9 mouse cellular contexts compared by ENCODE assay signal in genomic region chr16:3895173-3895792, GRCm38 (mm10). TPM values are rescaled to one million over a fixed set of nuclear protein-coding genes. Genes with fewer than 3 reads are reported as not detected.
DNase-seq lines count a peak whose midpoint lies in the region; ATAC-seq and TF ChIP-seq lines count a peak whose summit lies in the region.
"Had no signal": no experiment of that assay in that cellular context is flagged by ENCODE, and none has a peak within 500 bp of the region (broad histone marks: within the 10 kb centered on the region; RNA-seq: fewer than 3 reads in every experiment).

No protein-coding gene starts in this region.

- H3K4me1 ChIP-seq in liver, postnatal 0 days (ENCODE audit: insufficient read depth): peaks cover 12% of the 10 kb centered on the region
- H3K4me1 ChIP-seq: limb, embryonic 15.5 days had no signal

- H3K9me3 ChIP-seq in liver, postnatal 0 days (ENCODE audit: low read length): no peaks in the 10 kb centered on the region
- H3K9me3 ChIP-seq: limb, embryonic 15.5 days had no signal

- peak; percentile 27 for DNase-seq in adrenal gland, postnatal 14 days
- DNase-seq in adrenal gland, postnatal 4 days (ENCODE audit: low spot score in 2 of 2): no peak
- DNase-seq in T-cell, adult 2 months (ENCODE audit: low spot score): peak; percentile 69
- DNase-seq in liver, postnatal 0 days: peak; percentile 68
- peak; percentile 66 to 74 for DNase-seq in spleen, postnatal 4 days (ENCODE audit: low spot score in 2 of 2)
- DNase-seq in right cerebral cortex, postnatal 36 days (ENCODE audit: low spot score in 2 of 2): no peak

- peak overlapping the region; percentile 47 for H3K4me2 ChIP-seq in liver, postnatal 0 days (ENCODE audit: low read depth, low read length)
- H3K4me2 ChIP-seq: limb, embryonic 15.5 days had no signal

- H3K27ac ChIP-seq in liver, postnatal 0 days (ENCODE audit: low read depth): peak overlapping the region; percentile 88
- H3K27ac ChIP-seq: limb, embryonic 15.5 days had no signal

- TF ChIP-seq EP300 in liver, postnatal 0 days (IDR thresholded peaks at IDR 0.05; ENCODE audit: low read depth): peak; percentile 61; the same call in 1 of the 2 replicates

- no peak for TF ChIP-seq CTCF in liver, postnatal 0 days (IDR thresholded peaks at IDR 0.05; ENCODE audit: low read depth)

- WGBS in liver, postnatal 0 days (ENCODE audit: insufficient replicate concordance): 30% methylated on average over 9 of the region's 9 CpGs

- H3K9ac ChIP-seq in liver, postnatal 0 days (replicated peaks): peak overlapping the region; percentile 7; the same call in 1 of the 2 replicates
- H3K9ac ChIP-seq: limb, embryonic 15.5 days had no signal

- ATAC-seq in hematopoietic stem cell, adult 5-6 weeks (replicated peaks in 1 of 2; ENCODE audit: insufficient read depth in 1 of 2, low FRiP score in 2 of 2, low TSS enrichment in 1 of 2, low read depth in 1 of 2, poor library complexity in 2 of 2, severe bottlenecking in 2 of 2): peak; percentile 86 to 95
- peak; percentile 88 for ATAC-seq in liver, postnatal 0 days
- ATAC-seq in frontal cortex, adult (ENCODE audit: low TSS enrichment): no peak

- no peaks in the 10 kb centered on the region for H3K27me3 ChIP-seq in liver, postnatal 0 days (ENCODE audit: insufficient read depth, low read length)
- H3K27me3 ChIP-seq: limb, embryonic 15.5 days had no signal

- peaks cover 45% of the 10 kb centered on the region for H3K36me3 ChIP-seq in liver, postnatal 0 days (replicated peaks; ENCODE audit: insufficient read depth, low read length)

- H3K4me3 ChIP-seq in liver, postnatal 0 days (ENCODE audit: low read depth, low read length): peak overlapping the region; percentile 8
- H3K4me3 ChIP-seq: limb, embryonic 15.5 days had no signal

RNA-seq across cellular contexts. Expression of gene Gm20695, which starts 10.8 kb away (rescaled TPM):
- total RNA-seq in adrenal gland, postnatal 14 days (2021): 0.86 and 1.4 TPM in 2 replicates
- 1 to 10 TPM; 1.0 to 1.5 TPM for total RNA-seq in adrenal gland, postnatal 4 days (2021)
- not detected in 2 replicates for total RNA-seq in hematopoietic stem cell, adult 5-6 weeks (2017)
- polyA plus RNA-seq in liver, postnatal 0 days (2015; fragmentation: Nextera tagmentation; extraction: Ambion mirVana): 3.4 and 3.9 TPM in 2 replicates

RNA-seq across cellular contexts. Expression of gene Zfp597, which starts 10.9 kb away (rescaled TPM):
- 15.6 and 20.1 TPM in 2 replicates for total RNA-seq in adrenal gland, postnatal 14 days (2021)
- total RNA-seq in adrenal gland, postnatal 4 days (2021): 10 to 100 TPM; 19.4 to 24.5 TPM
- total RNA-seq in hematopoietic stem cell, adult 5-6 weeks (2017): 17.1 and 18.4 TPM in 2 replicates
- polyA plus RNA-seq in liver, postnatal 0 days (2015; fragmentation: Nextera tagmentation; extraction: Ambion mirVana): 1.8 and 2.7 TPM in 2 replicates

RNA-seq across cellular contexts. Expression of gene 1700037C18Rik, which starts 13.2 kb away (rescaled TPM):
- 3.0 and 3.3 TPM in 2 replicates for total RNA-seq in adrenal gland, postnatal 14 days (2021)
- 1 to 10 TPM; 4.7 to 4.8 TPM for total RNA-seq in adrenal gland, postnatal 4 days (2021)
- 1.4 and 3.1 TPM in 2 replicates for total RNA-seq in hematopoietic stem cell, adult 5-6 weeks (2017)
- 1.9 and 2.4 TPM in 2 replicates for polyA plus RNA-seq in liver, postnatal 0 days (2015; fragmentation: Nextera tagmentation; extraction: Ambion mirVana)

RNA-seq across cellular contexts. Expression of gene Cluap1, which starts 13.3 kb away (rescaled TPM):
- 15.6 and 18.3 TPM in 2 replicates for total RNA-seq in adrenal gland, postnatal 14 days (2021)
- total RNA-seq in adrenal gland, postnatal 4 days (2021): 10 to 100 TPM; 24.5 to 25.3 TPM
- 52.6 and 61.8 TPM in 2 replicates for total RNA-seq in hematopoietic stem cell, adult 5-6 weeks (2017)
- 6.6 and 6.9 TPM in 2 replicates for polyA plus RNA-seq in liver, postnatal 0 days (2015; fragmentation: Nextera tagmentation; extraction: Ambion mirVana)

RNA-seq across cellular contexts. Expression of gene Naa60, which starts 23.1 kb away (rescaled TPM):
- total RNA-seq in adrenal gland, postnatal 14 days (2021): 68.1 and 83.4 TPM in 2 replicates
- 10 to 100 TPM; 71.6 to 77.2 TPM for total RNA-seq in adrenal gland, postnatal 4 days (2021)
- 26.8 and 36.5 TPM in 2 replicates for total RNA-seq in hematopoietic stem cell, adult 5-6 weeks (2017)
- polyA plus RNA-seq in liver, postnatal 0 days (2015; fragmentation: Nextera tagmentation; extraction: Ambion mirVana): 33.2 and 33.9 TPM in 2 replicates

Comparison
In these comparisons a context has a peak if more than half of its experiments do, and no peak if none do; other contexts are left out.
1. DNase-seq: peak in adrenal gland, postnatal 14 days (single experiment), T-cell, adult 2 months (single experiment), liver, postnatal 0 days (single experiment) and spleen, postnatal 4 days (2 of 2); none in adrenal gland, postnatal 4 days (0 of 2) and right cerebral cortex, postnatal 36 days (0 of 2).